Mouse (Mus musculus) left cerebral cortex, adult 6 months (tissue): ENCODE data around the gene Nek4. TPM values are rescaled to one million over a fixed set of nuclear protein-coding genes. Genes with fewer than 3 reads are reported as not detected.

Source experiments
- long read RNA-seq, 2 experiments: library from polyadenylated mRNA; unstranded; transcript quantifications; one replicate each; pipeline ENCODE4 v2.0.0; 2019 to 2020
- polyA plus RNA-seq: library from polyadenylated mRNA; unstranded; fragments of <200 nt; fragmentation: Nextera tagmentation; gene quantifications from 2 replicates; pipeline ENCODE4 v1.2.3, GENCODE M21; 2021

Nek4 gene
- 6.7 and 7.2 TPM in 2 replicates for polyA plus RNA-seq
- long read RNA-seq, experiment 1, full-length matches to known transcripts: 63 of 80 reads
- long read RNA-seq, experiment 1, partial matches to known transcripts: 8 of 80 reads
- long read RNA-seq, experiment 1, other reads (novel, unspliced or antisense): 9 of 80 reads
- long read RNA-seq, experiment 2, full-length matches to known transcripts: 4 of 13 reads
- long read RNA-seq, experiment 2, partial matches to known transcripts: 7 of 13 reads
- long read RNA-seq, experiment 2, other reads (novel, unspliced or antisense): 2 of 13 reads

GRCm38 (mm10) chr14:30951154-30951825 lies at the start of gene Nek4:
TSS of gene Nek4 (plus strand) at chr14:30951377.

GRCm38 (mm10) chr14:30923375-30924105 lies 27.6 kb upstream of the Nek4 start, which contains the start of gene Itih3:
TSS of gene Itih3 (minus strand) at chr14:30923760.

GRCm38 (mm10) chr14:30943038-30943437 lies 8.1 kb upstream of the Nek4 start, which contains the start of gene Itih1:
TSS of gene Itih1 (minus strand) at chr14:30943289.

GRCm38 (mm10) chr14:31001307-31002205 lies 50.4 kb downstream of the Nek4 start, which contains the start of the genes Glt8d1 and Spcs1:
TSS of gene Glt8d1 (plus strand) at chr14:31001400.
TSS of gene Spcs1 (minus strand) at chr14:31001672.

GRCm38 (mm10) chr14:31018860-31019291 lies 67.7 kb downstream of the Nek4 start, which contains the start of the genes Pbrm1 and Gnl3:
TSS of gene Pbrm1 (plus strand) at chr14:31019138.
TSS of gene Gnl3 (minus strand) at chr14:31019152.

Other genes with a start within 250 kb of the Nek4 start
- 6.9 and 12.6 TPM in 2 replicates for gene Sfmbt1, start 236.5 kb upstream of the Nek4 start, polyA plus RNA-seq
- 3.0 and 12.7 TPM in 2 replicates for gene Tmem110, start 125.8 kb upstream of the Nek4 start, polyA plus RNA-seq
- 1.7 and 2.2 TPM in 2 replicates for gene Mustn1, start 72.2 kb upstream of the Nek4 start, polyA plus RNA-seq
- not detected in 2 replicates for gene Itih4, start 64.9 kb upstream of the Nek4 start, polyA plus RNA-seq
- gene Itih3, start 27.6 kb upstream of the Nek4 start, polyA plus RNA-seq: 10.8 and 23.2 TPM in 2 replicates
- not detected in 2 replicates for gene Itih1, start 8.1 kb upstream of the Nek4 start, polyA plus RNA-seq
- gene Glt8d1, start 50.0 kb downstream of the Nek4 start, polyA plus RNA-seq: 16.3 and 21.3 TPM in 2 replicates
- gene Spcs1, start 50.3 kb downstream of the Nek4 start, polyA plus RNA-seq: 514 and 571 TPM in 2 replicates
- gene Pbrm1, start 67.8 kb downstream of the Nek4 start, polyA plus RNA-seq: 8.6 and 18.1 TPM in 2 replicates
- gene Gnl3, start 67.8 kb downstream of the Nek4 start, polyA plus RNA-seq: 13.2 and 15.2 TPM in 2 replicates
- gene Smim4, start 177.6 kb downstream of the Nek4 start, polyA plus RNA-seq: 129 and 147 TPM in 2 replicates
- gene Nt5dc2, start 179.7 kb downstream of the Nek4 start, polyA plus RNA-seq: 5.2 and 7.7 TPM in 2 replicates
- gene Stab1, start 217.3 kb downstream of the Nek4 start, polyA plus RNA-seq: 7.3 and 8.7 TPM in 2 replicates